In the genomic region with DNA sequence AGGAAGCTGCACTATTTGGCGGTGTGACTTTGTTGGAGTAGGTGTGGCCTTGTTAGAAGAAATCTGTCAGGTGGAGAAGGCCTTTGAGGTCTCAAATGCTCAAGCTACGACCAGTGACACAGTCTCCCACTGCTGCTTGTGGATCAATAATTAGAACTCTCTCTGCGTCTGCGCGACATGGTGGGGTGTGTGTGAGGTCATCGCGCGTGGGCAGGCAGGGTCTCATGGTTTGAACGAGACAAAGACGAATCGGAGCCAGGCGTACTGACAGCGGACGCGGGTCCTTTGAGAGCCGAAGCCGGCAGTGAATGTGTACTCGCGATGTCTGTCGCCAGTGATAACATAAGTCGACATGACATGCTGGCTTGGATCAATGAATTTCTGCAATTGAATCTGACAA, we compare ENCODE assay signal across 29 mouse cellular contexts. TPM values are rescaled to one million over a fixed set of nuclear protein-coding genes. Genes with fewer than 3 reads are reported as not detected.
DNase-seq lines count a peak whose midpoint lies in the region; ATAC-seq lines count a peak whose summit lies in the region.
"Had no signal": no experiment of that assay in that cellular context is flagged by ENCODE, and none has a peak within 500 bp of the region (broad histone marks: within the 10 kb centered on the region; RNA-seq: fewer than 3 reads in every experiment).

No protein-coding gene starts in this region.

- H3K9ac ChIP-seq in hindbrain, embryonic 15.5 days = no peak overlapping the region
- no peak overlapping the region for H3K9ac ChIP-seq in midbrain, embryonic 14.5 days (replicated peaks; ENCODE audit: low read length)
- no peak overlapping the region for H3K9ac ChIP-seq in midbrain, embryonic 11.5 days (ENCODE audit: low read length)
- H3K9ac ChIP-seq: embryonic facial prominence, embryonic 13.5 days; forebrain, postnatal 0 days; kidney, embryonic 15.5 days; limb, embryonic 12.5 days; liver, postnatal 0 days had no signal

- H3K4me2 ChIP-seq in hindbrain, embryonic 15.5 days = no peak overlapping the region; the same call in 1 of the 2 replicates
- no peak overlapping the region for H3K4me2 ChIP-seq in midbrain, embryonic 14.5 days (ENCODE audit: low read length)
- no peak overlapping the region for H3K4me2 ChIP-seq in midbrain, embryonic 11.5 days
- H3K4me2 ChIP-seq: embryonic facial prominence, embryonic 13.5 days; kidney, embryonic 15.5 days; limb, embryonic 12.5 days; liver, embryonic 11.5 days had no signal

- H3K9me3 ChIP-seq in hindbrain, embryonic 15.5 days = no peaks in the 10 kb centered on the region
- no peaks in the 10 kb centered on the region for H3K9me3 ChIP-seq in hindbrain, embryonic 10.5 days
- no peaks in the 10 kb centered on the region for H3K9me3 ChIP-seq in midbrain, embryonic 14.5 days (ENCODE audit: control insufficient read depth, low read length)
- H3K9me3 ChIP-seq in midbrain, embryonic 11.5 days (ENCODE audit: control insufficient read depth, low read length) = no peaks in the 10 kb centered on the region
- H3K9me3 ChIP-seq: embryonic facial prominence, embryonic 13.5 days; forebrain, embryonic 10.5 days; kidney, embryonic 15.5 days; limb, embryonic 12.5 days; megakaryocyte, embryonic 14.5 days had no signal

- no peak overlapping the region for H3K27ac ChIP-seq in hindbrain, embryonic 15.5 days (replicated peaks)
- H3K27ac ChIP-seq in hindbrain, embryonic 10.5 days = no peak overlapping the region
- H3K27ac ChIP-seq in midbrain, embryonic 14.5 days (replicated peaks; ENCODE audit: low read depth, low read length) = no peak overlapping the region
- H3K27ac ChIP-seq in midbrain, embryonic 11.5 days (ENCODE audit: low read depth, low read length) = no peak overlapping the region
- H3K27ac ChIP-seq: embryonic facial prominence, embryonic 13.5 days; forebrain, embryonic 10.5 days; kidney, embryonic 15.5 days; layer of hippocampus, adult 2 months; left cerebral cortex, adult 2 months; limb, embryonic 12.5 days had no signal

- no peak for DNase-seq in hindbrain, embryonic 10.5 days (ENCODE audit: low spot score)
- peak; percentile 33 for DNase-seq in midbrain, embryonic 14.5 days
- no peak for DNase-seq in midbrain, embryonic 11.5 days (ENCODE audit: low spot score, missing footprints)
- DNase-seq in R1 (ENCODE audit: low read depth, low spot score) = peak; percentile 36
- DNase-seq in retina, postnatal 1 day = peak; percentile 62
- DNase-seq in urinary bladder, postnatal 14 days (ENCODE audit: low spot score) = no peak
- DNase-seq: adrenal gland, postnatal 25 days; cerebellum, adult 18-20 months; cerebellum, postnatal 10 days; forebrain, postnatal 0 days; gastrocnemius, postnatal 10 days; heart, postnatal 14 days; kidney, adult 11 months; kidney, postnatal 25 days; liver, postnatal 0 days; lung, postnatal 36 days; right cerebral cortex, adult 18-20 months; spleen, adult 18-20 months; thymus, postnatal 14 days had no signal

- ATAC-seq in hindbrain, embryonic 15.5 days (ENCODE audit: low FRiP score, low read depth) = peak; percentile 73
- no peak for ATAC-seq in midbrain, embryonic 14.5 days (ENCODE audit: low FRiP score, low TSS enrichment)
- ATAC-seq in midbrain, embryonic 11.5 days (ENCODE audit: low FRiP score) = no peak
- ATAC-seq in megakaryocyte, adult 5-6 weeks (ENCODE audit: poor library complexity, severe bottlenecking) = no peak
- ATAC-seq: forebrain, postnatal 0 days; liver, postnatal 0 days had no signal

- H3K36me3 ChIP-seq in hindbrain, embryonic 15.5 days = no peaks in the 10 kb centered on the region
- no peaks in the 10 kb centered on the region for H3K36me3 ChIP-seq in hindbrain, embryonic 10.5 days
- H3K36me3 ChIP-seq in midbrain, embryonic 14.5 days (ENCODE audit: control insufficient read depth, insufficient read depth, low read length) = no peaks in the 10 kb centered on the region
- H3K36me3 ChIP-seq in midbrain, embryonic 11.5 days (ENCODE audit: control insufficient read depth, insufficient read depth, low read length) = no peaks in the 10 kb centered on the region
- H3K36me3 ChIP-seq: embryonic facial prominence, embryonic 13.5 days; forebrain, embryonic 10.5 days; kidney, embryonic 15.5 days; limb, embryonic 12.5 days had no signal

- no peak overlapping the region for H3K4me3 ChIP-seq in hindbrain, embryonic 15.5 days
- no peak overlapping the region for H3K4me3 ChIP-seq in hindbrain, embryonic 10.5 days
- H3K4me3 ChIP-seq in midbrain, embryonic 14.5 days (replicated peaks; ENCODE audit: low read depth, low read length) = no peak overlapping the region
- H3K4me3 ChIP-seq in midbrain, embryonic 11.5 days (ENCODE audit: low read depth, low read length) = no peak overlapping the region
- H3K4me3 ChIP-seq: embryonic facial prominence, embryonic 13.5 days; forebrain, embryonic 10.5 days; kidney, embryonic 15.5 days; layer of hippocampus, adult 2 months; left cerebral cortex, adult 2 months; limb, embryonic 12.5 days; megakaryocyte, embryonic 14.5 days had no signal

- no peaks in the 10 kb centered on the region for H3K27me3 ChIP-seq in hindbrain, embryonic 15.5 days
- no peaks in the 10 kb centered on the region for H3K27me3 ChIP-seq in hindbrain, embryonic 10.5 days (ENCODE audit: insufficient read depth, poor library complexity, severe bottlenecking)
- no peaks in the 10 kb centered on the region for H3K27me3 ChIP-seq in midbrain, embryonic 14.5 days (ENCODE audit: control insufficient read depth, insufficient read depth, low read length)
- no peaks in the 10 kb centered on the region for H3K27me3 ChIP-seq in midbrain, embryonic 11.5 days (ENCODE audit: control insufficient read depth, insufficient read depth, low read length)
- H3K27me3 ChIP-seq: embryonic facial prominence, embryonic 13.5 days; limb, embryonic 12.5 days had no signal

- WGBS in hindbrain, embryonic 15.5 days = 75% methylated on average over 21 of the region's 21 CpGs
- WGBS in hindbrain, embryonic 10.5 days = 75% methylated on average over 21 of the region's 21 CpGs
- 66% methylated on average over 21 of the region's 21 CpGs for WGBS in midbrain, embryonic 14.5 days
- WGBS in midbrain, embryonic 11.5 days = 79% methylated on average over 21 of the region's 21 CpGs

- no peaks in the 10 kb centered on the region for H3K4me1 ChIP-seq in hindbrain, embryonic 15.5 days (replicated peaks)
- 0 out of 2 replicates have a peak, but pooled peaks cover 5% of the 10 kb centered on the region for H3K4me1 ChIP-seq in hindbrain, embryonic 10.5 days (replicated peaks)
- H3K4me1 ChIP-seq in midbrain, embryonic 14.5 days (ENCODE audit: control insufficient read depth, insufficient read depth, low read length) = no peaks in the 10 kb centered on the region
- 0 out of 2 replicates have a peak, but pooled peaks cover 2% of the 10 kb centered on the region for H3K4me1 ChIP-seq in midbrain, embryonic 11.5 days (ENCODE audit: control insufficient read depth, insufficient read depth, low read length)
- H3K4me1 ChIP-seq: embryonic facial prominence, embryonic 13.5 days; kidney, embryonic 15.5 days; limb, embryonic 12.5 days had no signal

RNA-seq across cellular contexts. Expression of a gene that starts 17.3 kb away (rescaled TPM):
- 44.0 and 45.9 TPM in 2 replicates for polyA plus RNA-seq in hindbrain, embryonic 15.5 days (2015; fragmentation: Nextera tagmentation; extraction: Ambion mirVana)
- 53.3 and 60.6 TPM in 2 replicates for polyA plus RNA-seq in hindbrain, embryonic 10.5 days (2016; fragmentation: Nextera tagmentation; extraction: Ambion mirVana)
- 24.5 and 28.6 TPM in 2 replicates for polyA plus RNA-seq in midbrain, embryonic 14.5 days (2014; fragmentation: Nextera tagmentation; extraction: Ambion mirVana)
- polyA plus RNA-seq in midbrain, embryonic 11.5 days (2014; fragmentation: Nextera tagmentation; extraction: Ambion mirVana) = 30.5 and 31.6 TPM in 2 replicates
- 46.4 and 55.3 TPM in 2 replicates for total RNA-seq in megakaryocyte, adult 5-6 weeks (2015)
- 32.3 and 46.0 TPM in 2 replicates for total RNA-seq in megakaryocyte, adult 5-6 weeks (2017)

RNA-seq across cellular contexts. Expression of a gene that starts 40.2 kb away (rescaled TPM):
- polyA plus RNA-seq in hindbrain, embryonic 15.5 days (2015; fragmentation: Nextera tagmentation; extraction: Ambion mirVana) = 46.4 and 47.1 TPM in 2 replicates
- 77.2 and 77.7 TPM in 2 replicates for polyA plus RNA-seq in hindbrain, embryonic 10.5 days (2016; fragmentation: Nextera tagmentation; extraction: Ambion mirVana)
- polyA plus RNA-seq in midbrain, embryonic 14.5 days (2014; fragmentation: Nextera tagmentation; extraction: Ambion mirVana) = 61.5 and 73.2 TPM in 2 replicates
- polyA plus RNA-seq in midbrain, embryonic 11.5 days (2014; fragmentation: Nextera tagmentation; extraction: Ambion mirVana) = 74.5 and 75.1 TPM in 2 replicates
- total RNA-seq in megakaryocyte, adult 5-6 weeks (2015) = 108 and 109 TPM in 2 replicates
- 52.5 and 67.7 TPM in 2 replicates for total RNA-seq in megakaryocyte, adult 5-6 weeks (2017)

Comparison
In these comparisons a context has a peak if more than half of its experiments do, and no peak if none do; other contexts are left out.
1. DNase-seq: peak in midbrain, embryonic 14.5 days (single experiment), R1 (single experiment) and retina, postnatal 1 day (single experiment); none in hindbrain, embryonic 10.5 days (single experiment), midbrain, embryonic 11.5 days (single experiment) and urinary bladder, postnatal 14 days (single experiment).